Comparison of ENCODE assay signal across 16 mouse cellular contexts in genomic region chr8:123925671-123926070, GRCm38 (mm10). TPM values are rescaled to one million over a fixed set of nuclear protein-coding genes. Genes with fewer than 3 reads are reported as not detected.
A peak's percentile ranks its signal among the peaks of the same experiment; 100 is the strongest.
DNase-seq lines count a peak whose midpoint lies in the region.
"Had no signal": no experiment of that assay in that cellular context is flagged by ENCODE, and none has a peak within 500 bp of the region (broad histone marks: within the 10 kb centered on the region; RNA-seq: fewer than 3 reads in every experiment).

No protein-coding gene starts in this region.

- peak; percentile 71 for DNase-seq in gastrocnemius, adult 18-20 months (ENCODE audit: low spot score)
- DNase-seq in gastrocnemius, postnatal 4 days (ENCODE audit: low spot score in 2 of 2), result no peak
- peak; percentile 14 for DNase-seq in adipocyte (ENCODE audit: low spot score)
- peak; percentile 27 for DNase-seq in gastrocnemius, postnatal 10 days
- peak; percentile 69 for DNase-seq in skeletal muscle tissue, adult 2 months (ENCODE audit: low read depth, low spot score)
- no peak for DNase-seq in right cerebral cortex, postnatal 36 days (ENCODE audit: low spot score in 2 of 2)
- no peak for DNase-seq in spleen, postnatal 14 days (ENCODE audit: low spot score in 2 of 2)
- DNase-seq: adrenal gland, postnatal 10 days; adrenal gland, postnatal 36 days; cerebellum, adult 18-20 months; cerebellum, adult 9-11 months; cerebellum, postnatal 36 days; embryo, embryonic 11 days; heart, adult 11 months; heart, postnatal 10 days; heart, postnatal 36 days had no signal

RNA-seq across cellular contexts. Expression of gene Nup133, which starts 23.4 kb away (rescaled TPM):
- total RNA-seq in gastrocnemius, adult 18-20 months (2021), result 10 to 100 TPM in 1 of 2 experiments, 1 to 10 TPM in 1; 9.8 to 10.4 TPM
- 10 to 100 TPM; 17.1 to 19.7 TPM for total RNA-seq in gastrocnemius, postnatal 4 days (2021)
- 10 to 100 TPM; 11.6 to 14.2 TPM for total RNA-seq in gastrocnemius, postnatal 10 days (2021)

RNA-seq across cellular contexts. Expression of gene Acta1, which starts 31.1 kb away (rescaled TPM):
- total RNA-seq in gastrocnemius, adult 18-20 months (2021), result over 10,000 TPM; 42,846 to 52,629 TPM
- total RNA-seq in gastrocnemius, postnatal 4 days (2021), result over 10,000 TPM; 33,708 to 36,184 TPM
- over 10,000 TPM; 50,548 to 53,307 TPM for total RNA-seq in gastrocnemius, postnatal 10 days (2021)

RNA-seq across cellular contexts. Expression of gene Abcb10, which starts 57.3 kb away (rescaled TPM):
- 10 to 100 TPM; 16.5 to 17.5 TPM for total RNA-seq in gastrocnemius, adult 18-20 months (2021)
- total RNA-seq in gastrocnemius, postnatal 4 days (2021), result 10 to 100 TPM; 14.0 to 15.5 TPM
- 10 to 100 TPM; 13.2 to 13.3 TPM for total RNA-seq in gastrocnemius, postnatal 10 days (2021)

Comparison
In these comparisons a context has a peak if more than half of its experiments do, and no peak if none do; other contexts are left out.
1. DNase-seq: peak in gastrocnemius, adult 18-20 months (single experiment), adipocyte (single experiment), gastrocnemius, postnatal 10 days (single experiment) and skeletal muscle tissue, adult 2 months (single experiment); none in gastrocnemius, postnatal 4 days (0 of 2), right cerebral cortex, postnatal 36 days (0 of 2) and spleen, postnatal 14 days (0 of 2).